Mouse (Mus musculus) liver, embryonic 12.5 days (tissue): ENCODE data around the gene Nanos2. TPM values are rescaled to one million over a fixed set of nuclear protein-coding genes. Genes with fewer than 3 reads are reported as not detected.

Experiments used
- ATAC-seq: fragments of 200-750 bp; cut with Nextera tagmentation; 2 replicates; pipeline ENCODE4 v1.8.0; 2017; ENCODE audit warnings: moderate number of reproducible peaks, mild to moderate bottlenecking, moderate library complexity
- H3K27ac ChIP-seq: fragments of 300-500 bp; sonication (generic); 2 replicates; pipeline ENCODE4 v1.5.1; 2016; ENCODE audit warnings: mild to moderate bottlenecking
- H3K27me3 ChIP-seq: fragments of 300-500 bp; sonication (generic); replicated peaks from 2 replicates; pipeline ENCODE4 v1.6.1; 2016; ENCODE audit warnings: mild to moderate bottlenecking, moderate library complexity
- H3K36me3 ChIP-seq: fragments of 300-500 bp; sonication (generic); 2 replicates; pipeline ENCODE4 v1.6.1; 2016; ENCODE audit warnings: mild to moderate bottlenecking, moderate library complexity
- H3K4me1 ChIP-seq: fragments of 300-500 bp; sonication (generic); 2 replicates; pipeline ENCODE4 v1.6.1; 2016
- H3K4me2 ChIP-seq: fragments of 300-500 bp; sonication (generic); 2 replicates; pipeline ENCODE4 v1.6.1; 2016; ENCODE audit warnings: mild to moderate bottlenecking, moderate library complexity
- H3K4me3 ChIP-seq: fragments of 300-500 bp; sonication (generic); 2 replicates; pipeline ENCODE4 v1.5.1; 2016; ENCODE audit warnings: mild to moderate bottlenecking, moderate library complexity
- H3K9ac ChIP-seq: fragments of 300-500 bp; sonication (generic); 2 replicates; pipeline ENCODE4 v1.6.1; 2016; ENCODE audit warnings: mild to moderate bottlenecking, moderate library complexity
- H3K9me3 ChIP-seq: fragments of 300-500 bp; sonication (generic); replicated peaks from 2 replicates; pipeline ENCODE4 v1.6.1; 2016; ENCODE audit warnings: mild to moderate bottlenecking, moderate library complexity
- WGBS: fragments of 180-500 bp; shearing (Covaris S2); methylation state at CpG from one replicate; pipeline ENCODE4 v1.1.7; 2016; ENCODE audit not compliant: insufficient replicate concordance; 5-methylcytosine and 5-hydroxymethylcytosine counted together
- polyA plus RNA-seq: library from polyadenylated mRNA; unstranded; fragments of >200 nt; fragmentation: Nextera tagmentation; extraction: Ambion mirVana; gene quantifications from 2 replicates; pipeline ENCODE4 v1.2.1, GENCODE M21; 2016

Gene Nanos2
- polyA plus RNA-seq, 1 experiment from 2014 or later = not detected

GRCm38 (mm10) chr7:19024096-19024506 is 36.9 kb downstream of the Nanos2 start, which contains the start of gene Sympk:
Sympk (plus strand) TSS chr7:19024377.
- Histone ChIP-seq H3K27me3 (peaks cover 46% of the 10 kb centered on the region), H3K4me3 (peak within 1 kb of the TSS; percentile 94), H3K4me1 (peaks cover 42% of the 10 kb centered on the region), H3K4me2 (peak within 1 kb of the TSS; percentile 81), H3K36me3 (peaks cover 9% of the 10 kb centered on the region), H3K27ac (peak within 1 kb of the TSS; percentile 76), H3K9ac (peak within 1 kb of the TSS; percentile 96), H3K9me3 (no peaks in the 10 kb centered on the region)
- peak; percentile 92 for ATAC-seq
- under 1% methylated on average over 49 of the region's 50 CpGs for WGBS

DNA sequence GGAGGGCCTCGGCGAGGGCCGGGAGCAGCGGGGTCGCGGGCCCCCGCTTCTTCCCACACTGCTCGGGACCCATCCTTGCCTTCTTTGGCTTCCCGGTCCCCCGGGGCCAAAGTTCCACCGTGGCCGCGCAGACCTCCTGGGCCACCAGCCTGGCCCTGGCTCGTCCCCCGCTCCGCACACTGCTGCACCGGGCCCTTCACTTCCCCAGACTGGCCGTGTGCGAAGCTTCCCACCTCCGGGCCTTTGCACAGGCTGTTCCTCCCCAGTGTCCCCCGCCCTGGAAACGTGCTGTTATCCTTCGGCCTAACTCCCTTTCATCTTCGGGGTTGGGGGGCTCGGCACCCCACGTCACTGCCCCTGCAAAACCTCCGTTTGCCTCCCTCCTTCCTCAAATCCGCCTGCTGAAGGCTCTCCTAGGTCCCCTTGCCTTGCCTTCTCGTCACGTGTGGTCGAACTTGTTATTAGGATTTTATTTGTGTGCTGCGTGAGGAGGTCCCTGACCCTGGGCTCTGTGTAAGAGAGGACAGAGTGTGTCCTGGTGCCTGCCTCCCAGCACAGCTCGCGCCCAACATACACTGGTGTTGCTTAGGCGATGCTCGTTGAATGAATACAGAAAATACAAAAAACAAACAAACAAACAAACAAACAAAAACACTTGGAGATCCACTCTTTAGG is 37.5 kb downstream of the Nanos2 start:
- H3K27me3 ChIP-seq = peaks cover 41% of the 10 kb centered on the region
- peak; percentile 61 for ATAC-seq
- H3K9ac ChIP-seq = peak overlapping the region; percentile 96
- peaks cover 42% of the 10 kb centered on the region for H3K4me1 ChIP-seq
- peak overlapping the region; percentile 76 for H3K27ac ChIP-seq
- H3K9me3 ChIP-seq = no peaks in the 10 kb centered on the region
- H3K4me2 ChIP-seq = peak overlapping the region; percentile 81
- peak overlapping the region; percentile 94 for H3K4me3 ChIP-seq
- H3K36me3 ChIP-seq = peaks cover 15% of the 10 kb centered on the region
- WGBS = 2% methylated on average over 34 of the region's 36 CpGs

- Histone ChIP-seq H3K9me3 (no peaks in the 10 kb centered on the region), H3K9ac (no peak overlapping the region), H3K4me2 (no peak overlapping the region), H3K4me3 (no peak overlapping the region), H3K27me3 (peaks cover 9% of the 10 kb centered on the region), H3K36me3 (peaks cover 49% of the 10 kb centered on the region), H3K4me1 (peaks cover 38% of the 10 kb centered on the region), H3K27ac (no peak overlapping the region)
- no peak for ATAC-seq
These were observed 40.9 kb downstream of the Nanos2 start for GRCm38 (mm10) chr7:19028067-19028466.

- H3K36me3 ChIP-seq = peaks cover 60% of the 10 kb centered on the region
- H3K4me3 ChIP-seq = no peak overlapping the region
- H3K9me3 ChIP-seq = no peaks in the 10 kb centered on the region
- H3K4me1 ChIP-seq = peaks cover 29% of the 10 kb centered on the region
- no peak overlapping the region for H3K27ac ChIP-seq
- H3K27me3 ChIP-seq = no peaks in the 10 kb centered on the region
- ATAC-seq = peak; percentile 42
- H3K9ac ChIP-seq = no peak overlapping the region
- WGBS = 68% methylated on average over 6 of the region's 6 CpGs
- no peak overlapping the region for H3K4me2 ChIP-seq
These were observed 42.0 kb downstream of the Nanos2 start for GRCm38 (mm10) chr7:19029084-19029653.

- H3K9me3 ChIP-seq = no peaks in the 10 kb centered on the region
- H3K36me3 ChIP-seq = peaks cover 85% of the 10 kb centered on the region
- no peak for ATAC-seq
These were observed 44.4 kb downstream of the Nanos2 start for GRCm38 (mm10) chr7:19031641-19032040.

More at GRCm38 (mm10) chr7:19031641-19032040, 44.4 kb downstream of the Nanos2 start:
- Histone ChIP-seq H3K27me3 (no peaks in the 10 kb centered on the region), H3K4me2 (no peak overlapping the region), H3K4me1 (peaks cover 10% of the 10 kb centered on the region), H3K4me3 (no peak overlapping the region), H3K9ac (no peak overlapping the region), H3K27ac (no peak overlapping the region)
- WGBS = 75% methylated on average over 4 of the region's 4 CpGs

Other genes with a start within 250 kb of the Nanos2 start
- gene Psg19, start 188.9 kb upstream of the Nanos2 start, polyA plus RNA-seq = not detected in 2 replicates
- gene Psg17, start 165.8 kb upstream of the Nanos2 start, polyA plus RNA-seq = 0.06 TPM in 1 of 2 replicates, not detected in the other
- 0.07 and 0.10 TPM in 2 replicates for gene Mill2, start 147.4 kb upstream of the Nanos2 start, polyA plus RNA-seq
- gene Pglyrp1, start 116.1 kb upstream of the Nanos2 start, polyA plus RNA-seq = 8.9 and 10.0 TPM in 2 replicates
- 16.8 and 18.3 TPM in 2 replicates for gene Ccdc61, start 77.0 kb upstream of the Nanos2 start, polyA plus RNA-seq
- 0.13 and 0.16 TPM in 2 replicates for gene Nova2, start 61.5 kb upstream of the Nanos2 start, polyA plus RNA-seq
- 1.3 and 1.7 TPM in 2 replicates for gene Mypop, start 3.8 kb downstream of the Nanos2 start, polyA plus RNA-seq
- 20.1 and 22.3 TPM in 2 replicates for gene Irf2bp1, start 16.6 kb downstream of the Nanos2 start, polyA plus RNA-seq
- gene Foxa3, start 36.1 kb downstream of the Nanos2 start, polyA plus RNA-seq = 25.3 and 26.6 TPM in 2 replicates
- gene Sympk, start 37.0 kb downstream of the Nanos2 start, polyA plus RNA-seq = 30.3 and 33.3 TPM in 2 replicates
- gene Rsph6a, start 67.3 kb downstream of the Nanos2 start, polyA plus RNA-seq = not detected in 2 replicates
- gene Dmwd, start 88.8 kb downstream of the Nanos2 start, polyA plus RNA-seq = 7.4 and 7.9 TPM in 2 replicates
- 8.5 and 9.8 TPM in 2 replicates for gene Dmpk, start 96.4 kb downstream of the Nanos2 start, polyA plus RNA-seq
- gene Six5, start 107.2 kb downstream of the Nanos2 start, polyA plus RNA-seq = 1.8 TPM in 2 replicates
- 0.55 and 0.66 TPM in 2 replicates for gene Gm4969, start 131.0 kb downstream of the Nanos2 start, polyA plus RNA-seq
- gene Fbxo46, start 132.5 kb downstream of the Nanos2 start, polyA plus RNA-seq = 8.1 and 10.1 TPM in 2 replicates
- gene Qpctl, start 161.9 kb downstream of the Nanos2 start, polyA plus RNA-seq = 4.9 and 5.5 TPM in 2 replicates
- gene Snrpd2, start 162.3 kb downstream of the Nanos2 start, polyA plus RNA-seq = 97.8 and 98.3 TPM in 2 replicates
- 0.18 and 0.41 TPM in 2 replicates for gene Gipr, start 178.7 kb downstream of the Nanos2 start, polyA plus RNA-seq
- gene Eml2, start 189.0 kb downstream of the Nanos2 start, polyA plus RNA-seq = 4.1 and 5.1 TPM in 2 replicates
- gene Gpr4, start 225.1 kb downstream of the Nanos2 start, polyA plus RNA-seq = 0.51 and 0.62 TPM in 2 replicates
- 22.1 and 23.3 TPM in 2 replicates for gene Opa3, start 240.9 kb downstream of the Nanos2 start, polyA plus RNA-seq